Mouse (Mus musculus) spleen, adult 2 months (tissue): Measurements from ENCODE around the gene Meox1.

ENCODE experiments used
- CTCF ChIP-seq: fragments of 200-500 bp; IDR thresholded peaks from 2 replicates; pipeline ENCODE4 v1.5.1; 2011; ENCODE audit warnings: mild to moderate bottlenecking, inconsistent platforms; ENCODE audit not compliant: insufficient read depth, insufficient read length, insufficient replicate concordance; ENCODE audit errors: extremely low read depth
- POLR2A ChIP-seq: fragments of 200-500 bp; IDR thresholded peaks from 2 replicates; pipeline ENCODE4 v1.6.1; 2011; ENCODE audit warnings: low read depth, low read length, inconsistent platforms

DNA sequence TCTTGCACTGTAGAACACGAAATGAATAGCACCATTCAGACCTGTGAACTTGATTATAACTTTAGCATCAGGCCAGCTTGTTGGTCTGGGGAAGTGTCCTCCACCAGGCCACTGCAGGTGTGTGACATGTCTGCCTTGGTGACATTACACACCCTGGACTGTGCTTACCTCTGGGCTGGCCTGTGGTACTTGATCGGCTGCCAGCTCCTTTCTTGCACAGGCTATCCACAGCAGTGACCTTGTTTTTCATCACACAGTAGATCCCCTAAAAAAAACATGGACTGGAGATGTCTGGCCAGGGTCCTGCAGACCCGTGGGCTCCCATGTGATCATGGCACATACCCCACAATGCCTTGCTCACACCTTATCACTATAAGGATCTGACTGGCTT, 51.4 kb downstream of the Meox1 start:
- TF ChIP-seq POLR2A (no peak), CTCF (no peak)
